Mouse (Mus musculus): Measurements from ENCODE around the gene Bmp3. TPM values are rescaled to one million over a fixed set of nuclear protein-coding genes. Genes with fewer than 3 reads are reported as not detected.

The Bmp3 gene
- total RNA-seq, 2 experiments from 2014 or later, result 0.53 to 0.89 TPM

DNA sequence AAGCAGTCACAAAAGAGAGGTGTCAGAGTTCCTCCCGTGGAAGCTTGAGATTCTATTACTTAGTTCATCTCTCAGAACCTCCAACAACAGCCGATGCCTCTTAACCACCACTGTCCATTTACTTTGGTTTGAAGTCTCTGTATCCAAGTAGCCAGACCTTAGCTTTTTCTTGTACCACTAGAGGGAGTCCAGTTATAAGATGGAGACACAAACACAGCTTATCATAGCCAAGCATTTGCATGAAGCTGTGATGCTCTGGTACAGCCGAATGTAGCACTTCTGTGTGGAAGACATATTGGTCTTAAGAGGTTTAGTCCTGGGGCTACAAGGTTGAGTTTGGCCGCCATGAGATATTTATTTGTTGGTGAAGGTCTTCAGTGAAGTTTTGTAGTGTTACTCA is 48.1 kb downstream of the Bmp3 start:
- no peak for DNase-seq

DNA sequence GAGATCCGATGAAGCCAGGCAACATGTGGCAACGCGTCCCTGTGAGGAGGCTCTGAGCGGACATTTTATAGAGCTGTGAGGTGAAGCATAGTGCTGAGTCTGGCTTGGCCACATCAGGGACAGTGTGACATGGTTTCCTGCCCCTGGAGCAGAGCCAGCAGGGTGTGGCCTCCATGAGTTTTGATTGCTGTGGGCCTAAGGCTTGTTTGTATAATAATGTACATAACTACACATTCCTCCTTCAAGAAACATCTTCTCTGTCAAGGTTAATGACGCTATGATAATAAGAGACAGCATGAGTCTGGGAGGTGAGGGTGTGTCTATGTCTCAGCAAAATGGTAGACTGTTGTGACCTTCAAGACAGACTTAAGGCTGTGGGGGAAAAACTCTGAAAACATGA is 64.5 kb downstream of the Bmp3 start:
- DNase-seq, result no peak

DNA sequence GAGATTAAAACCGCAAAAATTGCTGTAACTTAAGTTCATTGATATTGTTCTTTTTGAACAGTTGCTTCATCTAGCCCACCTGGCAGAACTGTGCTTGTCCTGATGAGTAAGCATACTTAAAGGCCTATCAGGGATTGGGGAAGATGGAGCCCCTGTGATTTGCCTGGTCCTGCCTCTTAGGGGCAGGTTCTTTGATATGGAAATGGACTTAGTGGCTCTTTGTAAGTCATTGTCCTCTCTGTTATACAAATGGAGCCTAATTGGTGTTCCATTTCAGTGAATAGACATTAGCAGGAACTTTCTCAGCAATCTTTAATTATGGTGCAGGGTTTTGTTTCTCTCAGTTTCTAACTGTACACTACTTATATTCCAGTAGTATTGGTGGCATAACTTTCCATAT is 67.4 kb downstream of the Bmp3 start:
- DNase-seq, result no peak

DNA sequence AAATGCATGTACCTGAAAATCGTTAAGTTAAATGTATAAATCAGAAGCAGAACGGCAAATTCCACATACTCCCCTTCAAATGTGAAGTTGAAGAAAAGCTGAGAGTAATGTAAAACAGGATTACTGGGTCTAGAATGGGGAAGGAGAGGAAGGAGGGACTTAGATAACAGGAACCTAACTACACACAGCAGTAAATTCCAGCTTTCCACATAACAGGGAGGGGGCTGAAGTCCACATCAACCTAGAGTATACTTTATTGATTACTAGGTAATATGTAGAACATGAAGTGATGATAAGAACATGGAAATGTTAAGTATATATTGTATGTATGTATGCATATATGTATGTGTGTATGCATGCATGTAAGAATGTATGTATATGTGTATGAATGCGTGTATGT is 68.7 kb downstream of the Bmp3 start:
- DNase-seq, result no peak

Other genes with a start within 250 kb of the Bmp3 start
- gene Prkg2, start 182.9 kb downstream of the Bmp3 start, total RNA-seq (2021), result 1 to 10 TPM; 2.4 to 3.0 TPM